Mouse (Mus musculus): ENCODE measurements around the gene Nsg1.

Gene Nsg1

DNA sequence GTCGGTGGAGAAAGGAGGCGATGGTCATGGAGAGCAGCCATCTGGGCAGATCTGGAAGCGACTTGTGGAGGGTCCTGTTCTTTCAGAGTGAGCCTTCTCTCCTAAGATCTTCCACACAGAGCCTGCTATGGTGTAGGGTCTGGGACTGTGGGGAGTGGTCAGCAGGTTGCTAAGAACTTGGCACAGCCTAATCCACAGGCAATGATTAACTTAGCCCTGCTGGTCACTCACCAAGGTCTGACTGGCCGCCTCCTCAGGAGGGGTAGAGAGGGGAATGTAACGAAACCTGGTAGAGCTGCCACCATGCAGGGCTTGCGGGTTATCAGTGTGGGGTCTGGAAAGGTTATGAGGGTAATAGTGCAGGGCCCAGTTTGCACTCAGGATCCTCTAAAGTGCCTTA, 18.8 kb downstream of the Nsg1 start:
- no peak for DNase-seq (ENCODE audit: low read depth)

DNA sequence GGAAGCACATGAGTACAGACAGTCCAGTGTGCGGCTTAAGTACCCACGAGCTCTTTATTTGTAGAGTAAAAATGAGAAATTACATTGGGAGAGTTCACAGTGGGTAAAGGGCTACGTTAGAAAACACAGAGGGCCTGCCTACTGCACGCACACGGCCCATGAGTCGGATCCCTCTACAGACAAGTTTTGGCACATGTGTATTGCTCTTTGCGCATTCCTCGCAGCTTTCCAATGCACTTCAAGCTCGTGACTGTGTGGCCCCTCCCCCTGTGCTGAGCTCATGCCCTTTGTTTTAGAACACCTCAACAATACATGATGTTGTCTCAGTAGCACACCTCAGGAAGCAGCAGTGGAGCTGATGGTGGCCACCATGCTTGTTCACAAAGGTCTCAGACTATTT, 22.5 kb downstream of the Nsg1 start:
- no peak for DNase-seq (ENCODE audit: low read depth)

DNA sequence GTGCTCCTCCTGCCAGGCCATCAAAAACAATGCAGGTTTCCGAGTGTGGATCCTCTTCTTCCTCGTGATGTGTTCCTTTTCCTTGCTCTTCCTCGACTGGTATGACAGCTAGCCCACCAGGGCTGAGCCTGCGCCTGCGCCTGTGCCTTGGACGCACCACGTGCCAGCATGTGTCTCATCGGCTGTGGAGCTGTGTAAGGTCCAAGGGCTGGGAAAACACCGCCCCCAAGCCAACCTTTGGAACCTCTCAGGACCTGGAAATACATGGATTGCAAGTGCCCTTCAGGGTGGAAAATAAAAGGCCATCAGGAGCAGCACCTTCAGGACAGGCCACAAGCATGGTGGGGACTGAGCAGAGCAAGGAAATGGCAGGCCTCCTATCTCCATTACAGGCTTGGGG, 23.5 kb downstream of the Nsg1 start:
- no peak for DNase-seq (ENCODE audit: low read depth)

DNA sequence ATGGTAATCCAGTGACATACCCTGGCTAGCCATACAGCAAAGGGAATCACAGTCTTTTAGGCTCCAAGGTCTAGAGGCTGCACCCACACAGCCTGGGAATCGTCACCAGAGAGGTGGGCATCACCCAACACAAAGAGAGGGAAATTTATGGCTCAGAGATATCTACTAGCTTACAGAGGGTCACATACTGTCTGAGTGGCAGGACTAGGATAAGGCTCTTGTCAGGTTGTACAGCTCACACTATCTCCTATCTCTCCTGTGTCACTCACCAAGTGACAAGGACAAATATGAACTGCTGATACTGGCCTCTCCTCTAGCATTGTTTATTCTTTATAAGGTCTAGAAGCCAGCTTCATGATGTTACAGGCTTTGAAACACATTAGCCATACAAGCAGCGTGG, 30.4 kb downstream of the Nsg1 start:
- DNase-seq (ENCODE audit: low read depth) = no peak

DNA sequence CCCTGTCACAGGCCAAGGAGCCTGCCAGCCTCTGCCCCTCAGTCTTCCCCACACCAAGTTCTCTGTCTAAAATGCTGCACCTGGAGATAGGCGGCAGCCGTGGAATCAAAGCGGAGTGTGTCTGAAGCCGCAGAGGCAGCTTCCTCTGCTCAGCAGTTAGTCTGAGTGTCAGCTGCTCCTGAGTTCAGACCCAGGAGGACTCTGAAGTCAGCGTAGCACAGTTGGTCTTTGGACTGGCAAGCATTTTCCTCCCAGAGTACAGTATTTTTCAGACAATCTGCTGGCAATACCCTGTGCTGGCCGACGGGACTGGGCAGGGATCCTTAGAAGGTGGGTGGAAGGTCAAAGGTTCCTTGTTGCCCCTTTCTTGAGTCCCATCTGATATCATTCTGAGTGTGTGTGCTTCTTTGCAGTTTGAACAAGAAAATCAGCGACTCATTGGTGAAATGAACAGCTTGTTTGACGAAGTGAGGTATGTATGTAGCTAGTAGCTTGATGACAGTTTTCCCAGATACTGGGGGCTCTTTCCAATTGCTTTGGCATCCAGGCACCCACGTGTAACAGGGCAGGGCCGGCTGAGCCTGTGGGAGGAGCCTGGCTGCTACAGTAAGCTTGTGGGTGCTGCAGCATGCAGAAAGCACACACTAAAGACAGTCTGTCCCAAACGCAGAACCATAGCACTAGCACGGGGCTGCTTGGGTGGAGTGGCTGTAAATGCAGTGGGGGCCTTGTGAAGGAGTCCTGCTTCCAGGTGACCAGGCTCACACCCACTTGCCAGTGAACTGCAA, 33.0 kb downstream of the Nsg1 start:
- DNase-seq (ENCODE audit: low read depth) = no peak

DNA sequence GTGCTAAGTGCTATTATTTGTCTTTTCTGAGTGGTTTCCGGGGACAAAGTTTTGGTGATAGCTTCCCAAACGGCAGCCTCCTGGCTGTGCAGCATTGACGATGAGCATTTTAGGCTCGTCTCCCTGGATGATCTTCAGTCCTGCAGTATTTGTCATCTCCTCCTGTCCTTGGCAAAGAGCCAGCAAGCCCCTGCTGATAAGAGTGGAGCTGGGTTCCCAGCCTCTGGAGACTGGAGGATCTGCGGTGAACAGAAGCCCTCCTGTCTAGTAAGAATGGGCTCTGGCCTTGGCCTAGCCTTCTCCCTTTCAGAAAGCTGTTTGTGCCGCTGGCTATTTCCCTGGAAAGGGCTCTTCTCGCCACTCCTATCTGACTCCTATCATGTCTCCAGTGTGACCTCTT, 38.0 kb downstream of the Nsg1 start:
- DNase-seq (ENCODE audit: low read depth) = no peak

DNA sequence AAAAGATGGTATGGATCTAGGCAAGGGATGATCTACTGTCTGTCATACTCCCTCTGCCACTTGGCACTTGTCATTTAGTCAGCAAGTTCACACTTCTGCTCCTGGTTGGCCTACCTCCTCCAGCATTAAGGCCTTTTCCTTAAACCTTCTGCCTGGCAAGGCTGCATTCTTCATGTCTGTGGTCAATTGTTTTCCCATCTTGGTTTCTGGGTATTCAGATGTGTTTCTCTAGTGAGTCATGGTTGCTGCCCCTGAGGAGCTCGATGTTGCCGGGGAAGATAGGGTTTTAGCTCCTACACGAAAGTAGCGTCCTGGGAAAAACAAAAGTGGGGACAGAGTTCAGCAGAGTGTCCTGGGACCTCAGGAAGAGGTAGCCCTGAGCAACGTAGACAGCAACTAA, 40.4 kb downstream of the Nsg1 start:
- no peak for DNase-seq (ENCODE audit: low read depth)

DNA sequence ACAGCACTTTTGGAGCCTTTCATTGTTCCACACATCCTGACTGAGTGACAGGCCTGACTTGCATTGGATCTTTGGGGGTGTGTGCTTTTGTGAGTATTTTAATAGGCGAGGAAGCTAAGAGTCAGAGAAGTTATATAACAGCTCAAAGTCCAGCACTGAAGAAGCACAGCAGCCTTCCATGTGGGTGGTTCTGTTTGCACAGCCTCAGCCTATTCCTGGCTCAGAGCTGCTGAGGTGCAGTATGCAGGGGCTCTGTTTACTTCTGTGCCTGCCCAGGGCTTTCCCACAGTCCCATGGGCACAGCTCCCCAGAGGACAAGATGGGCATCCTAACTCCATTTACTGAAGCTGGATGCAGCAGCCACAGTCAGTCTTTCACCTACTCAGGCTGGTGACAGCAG, 42.7 kb downstream of the Nsg1 start:
- DNase-seq (ENCODE audit: low read depth) = no peak

DNA sequence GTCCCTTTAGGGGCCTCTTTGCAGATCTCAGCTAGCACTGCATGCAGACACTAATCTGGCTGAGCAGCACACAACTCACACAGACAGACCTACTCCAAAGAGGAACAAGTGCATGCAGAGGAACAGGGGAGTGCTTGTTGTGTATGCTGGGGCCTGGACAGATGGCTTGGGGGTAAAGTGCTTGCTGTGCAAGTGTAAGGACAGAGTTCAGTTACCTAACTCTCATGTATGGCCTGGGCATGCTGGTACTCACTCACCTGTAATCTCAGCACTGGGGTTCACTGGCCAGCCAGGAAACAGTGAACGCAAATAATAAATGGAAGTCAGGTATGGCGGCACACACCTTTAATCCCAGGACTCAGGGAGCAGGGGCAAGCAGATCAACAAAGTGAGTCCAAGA, 45.2 kb downstream of the Nsg1 start:
- DNase-seq (ENCODE audit: low read depth) = no peak

DNA sequence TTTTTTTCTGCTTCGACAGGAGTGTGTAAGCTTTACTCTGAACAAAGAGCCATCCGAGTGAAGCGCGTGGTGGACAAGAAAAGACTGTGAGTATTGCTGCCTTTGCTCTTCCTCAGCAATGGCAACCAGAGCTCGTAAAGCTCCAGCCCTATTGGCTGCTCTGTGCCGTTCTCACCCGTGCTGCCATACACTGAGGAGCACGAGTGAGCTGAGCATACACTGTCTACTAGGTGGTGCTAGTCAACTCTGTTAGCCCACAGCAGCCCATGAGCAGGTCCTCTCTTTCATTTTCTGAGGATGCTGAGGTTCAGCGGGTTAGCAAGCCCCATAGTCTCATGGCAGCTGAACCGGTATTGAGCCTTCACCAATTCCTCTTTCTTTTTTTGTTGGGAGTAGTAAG, 52.9 kb downstream of the Nsg1 start:
- DNase-seq (ENCODE audit: low read depth) = no peak

DNA sequence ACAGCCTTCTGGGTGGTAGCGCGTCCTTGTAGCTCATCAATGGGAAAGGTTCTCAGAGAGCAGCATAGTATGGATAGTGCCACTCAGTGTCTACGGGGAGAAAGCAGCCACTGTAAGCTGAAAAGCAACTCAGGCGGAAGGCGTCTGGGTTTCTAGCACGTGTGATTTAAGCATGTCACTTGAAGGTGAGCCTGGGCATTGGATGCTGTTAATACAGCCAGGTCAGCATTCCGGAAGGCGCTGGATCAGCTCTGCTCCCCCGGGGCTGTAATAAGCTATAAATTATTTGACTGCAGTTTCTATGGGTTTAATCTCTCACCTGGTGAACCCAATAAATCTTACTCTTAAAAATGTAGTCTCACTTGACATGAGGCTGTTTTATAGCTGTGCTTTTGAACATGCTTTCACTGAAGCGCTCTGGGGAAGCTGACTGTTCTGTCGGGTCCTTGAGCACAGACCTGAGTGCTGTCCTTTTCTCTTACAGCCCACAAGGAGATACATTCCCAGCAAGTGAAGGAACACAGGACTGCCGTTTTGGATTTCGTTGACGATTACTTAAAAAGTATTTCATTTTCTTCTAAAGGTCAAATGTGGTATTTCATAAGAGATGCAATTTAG, 53.5 kb downstream of the Nsg1 start:
- DNase-seq (ENCODE audit: low read depth) = no peak

DNA sequence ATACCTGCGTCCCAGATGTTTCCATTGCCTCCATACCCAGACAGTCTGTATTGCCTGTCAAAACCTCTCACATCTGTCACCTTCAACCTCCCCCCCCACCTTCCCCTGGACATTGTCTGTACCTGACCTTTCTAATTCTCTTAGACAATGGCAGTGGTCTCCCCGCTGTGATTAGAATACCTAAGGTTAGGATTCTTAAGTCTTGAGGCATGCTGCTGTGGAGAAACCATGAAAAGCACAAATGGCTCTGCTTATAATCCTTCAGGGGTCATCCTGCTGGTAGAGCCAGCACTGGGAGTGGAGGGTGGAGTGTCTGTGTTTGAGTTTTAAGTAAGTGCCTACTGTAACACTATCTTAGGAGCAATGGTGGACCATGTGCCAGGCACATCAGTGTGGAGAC, 56.8 kb downstream of the Nsg1 start:
- no peak for DNase-seq (ENCODE audit: low read depth)

DNA sequence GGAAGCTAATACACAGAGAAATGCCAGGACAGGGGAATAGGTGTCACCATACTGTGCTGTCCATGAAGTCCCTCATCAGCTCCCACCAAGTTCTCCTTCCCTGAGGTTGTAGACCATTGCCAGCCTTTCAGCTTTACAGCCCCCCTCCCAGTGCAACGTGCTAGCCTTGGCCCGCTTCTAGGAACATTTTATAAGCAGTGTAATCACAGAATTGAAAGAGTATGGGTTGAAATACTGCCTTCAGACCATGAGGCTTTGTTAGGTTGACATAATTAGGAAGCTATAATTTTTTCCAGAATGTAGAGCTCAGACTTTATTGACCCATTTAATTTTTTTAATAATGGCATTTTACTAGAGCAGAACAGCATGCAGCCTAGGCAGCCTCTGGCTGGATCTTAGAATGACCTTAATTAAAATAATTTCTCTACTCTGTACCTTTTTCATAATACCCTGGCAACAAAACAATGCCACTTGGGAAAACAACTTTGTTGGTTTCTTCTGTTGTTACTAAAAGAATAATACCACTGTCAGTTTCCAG, 60.5 kb downstream of the Nsg1 start:
- no peak for DNase-seq (ENCODE audit: low read depth)

DNA sequence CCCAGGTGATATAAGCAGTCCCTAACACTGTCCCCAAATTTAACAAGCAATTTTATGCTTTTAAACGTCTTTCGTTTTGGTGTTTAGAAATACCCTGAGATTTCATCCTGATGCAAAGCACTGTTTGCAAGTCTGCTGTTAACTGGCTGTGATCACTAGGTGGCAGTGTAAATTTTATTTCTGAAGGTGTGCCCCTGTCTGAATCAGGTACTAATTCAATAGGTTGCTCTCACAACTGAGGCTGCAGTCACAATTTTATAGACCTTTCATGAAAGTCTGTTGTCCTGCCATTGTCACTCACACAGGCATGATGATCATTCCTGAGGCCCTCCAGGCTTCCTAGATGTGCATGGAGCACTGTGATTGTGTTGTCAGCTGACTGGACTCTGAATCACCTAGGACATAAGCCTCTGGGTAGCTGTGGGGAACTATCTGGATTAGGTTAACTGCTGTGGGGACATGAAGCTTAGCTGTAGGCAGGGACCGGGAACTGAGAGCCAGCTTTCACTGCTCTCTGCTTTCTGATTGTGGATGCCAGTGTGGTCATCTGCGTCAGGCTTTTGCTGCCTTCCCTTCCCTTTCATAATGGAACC, 62.1 kb downstream of the Nsg1 start:
- DNase-seq (ENCODE audit: low read depth) = peak; percentile 7

DNA sequence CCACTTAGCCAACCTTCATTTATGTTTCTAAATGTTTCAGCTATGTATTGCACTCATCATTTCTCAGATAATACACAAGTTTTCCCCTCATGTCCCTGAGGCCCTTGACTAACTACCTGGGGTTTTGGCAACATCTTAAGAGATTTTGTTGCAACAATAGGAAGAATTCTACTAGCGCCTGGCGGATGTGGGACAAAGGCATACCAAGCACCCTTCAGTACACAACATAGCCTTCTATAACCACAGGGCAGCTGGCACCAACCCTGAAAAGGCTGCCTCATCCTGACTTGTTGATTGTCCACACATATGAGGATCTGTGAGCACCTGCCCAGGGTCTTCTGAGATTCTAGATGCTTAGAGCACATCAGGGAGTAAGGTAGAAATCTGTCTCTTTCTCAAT, 65.4 kb downstream of the Nsg1 start:
- no peak for DNase-seq (ENCODE audit: low read depth)

DNA sequence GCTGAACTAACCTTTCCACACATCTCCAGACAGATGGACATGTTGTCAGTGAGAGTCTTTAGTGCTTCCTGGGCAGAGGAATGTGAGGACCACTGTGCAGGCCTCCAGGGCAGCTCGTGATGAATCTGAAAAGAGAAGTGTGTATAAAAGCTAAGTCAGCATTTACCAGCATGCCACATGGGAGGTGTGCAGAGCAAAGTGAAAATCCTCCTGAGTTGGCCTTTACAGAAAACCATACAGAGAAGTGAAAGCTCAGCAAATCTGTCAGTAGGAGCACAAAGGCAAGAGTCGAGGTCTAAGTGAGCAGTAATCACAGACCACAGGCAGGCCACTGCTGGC, 67.8 kb downstream of the Nsg1 start:
- no peak for DNase-seq (ENCODE audit: low read depth)

DNA sequence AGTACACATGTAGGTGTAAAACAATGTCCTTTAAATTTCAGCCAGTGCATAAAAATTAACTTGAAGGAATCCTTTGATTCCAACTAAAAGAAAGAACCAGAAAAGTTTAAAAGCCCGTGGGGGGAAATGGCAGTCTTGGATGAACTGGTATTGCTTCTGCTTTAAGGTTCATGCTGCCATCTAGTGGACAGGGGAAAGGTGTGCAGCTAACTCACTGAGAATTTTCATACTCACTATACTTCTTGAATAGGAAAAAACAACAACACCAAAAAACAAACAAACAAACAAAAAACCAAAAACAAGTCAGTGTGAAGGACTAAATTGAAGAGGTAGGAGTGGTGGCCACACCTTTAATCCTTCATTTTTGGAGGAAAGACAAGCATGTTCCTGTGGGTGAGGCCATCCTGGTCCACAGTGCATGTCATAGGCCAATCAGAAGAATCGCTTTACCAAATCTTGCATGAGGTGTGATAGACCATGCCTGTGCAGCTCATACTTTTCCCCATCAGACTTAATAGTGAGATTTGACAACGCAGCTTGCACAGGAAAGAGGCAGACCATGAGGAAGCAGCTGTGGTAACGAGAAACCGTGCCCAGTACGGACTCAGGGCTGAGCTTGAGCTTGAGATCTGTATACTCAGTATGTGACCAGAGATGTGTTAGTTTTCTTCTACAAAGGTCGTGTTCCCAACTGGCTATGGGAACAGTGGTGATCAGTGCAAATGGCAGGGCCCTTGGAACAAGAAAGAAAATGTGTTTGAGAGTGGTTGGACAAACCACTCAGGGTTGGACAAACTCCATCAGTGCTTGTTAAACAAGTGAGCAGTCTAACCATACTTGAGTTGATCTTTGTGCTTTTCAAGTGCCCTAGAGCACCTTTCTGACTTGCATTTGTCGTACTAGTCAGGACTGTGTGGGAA, 68.4 kb downstream of the Nsg1 start:
- peak; percentile 72 for DNase-seq (ENCODE audit: low read depth)

DNA sequence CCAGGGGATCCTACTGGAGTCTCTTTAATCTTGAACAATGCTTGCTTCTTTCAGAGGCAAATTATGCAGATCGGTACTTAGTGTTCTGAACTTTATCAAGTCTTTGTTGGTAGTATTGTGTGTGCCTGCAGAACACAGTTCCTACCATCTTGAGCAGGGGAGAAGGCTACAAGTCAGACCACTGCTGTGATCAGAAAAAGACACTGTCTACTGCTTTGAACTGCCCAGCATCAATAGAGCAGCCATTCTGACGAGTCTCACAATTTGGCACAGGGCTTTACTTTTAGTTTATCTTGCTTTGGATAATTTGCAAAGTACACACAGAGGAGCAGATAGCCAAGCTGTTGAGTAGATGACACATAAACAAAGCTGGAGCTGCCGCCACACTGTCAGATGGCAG, 69.1 kb downstream of the Nsg1 start:
- DNase-seq (ENCODE audit: low read depth) = no peak

DNA sequence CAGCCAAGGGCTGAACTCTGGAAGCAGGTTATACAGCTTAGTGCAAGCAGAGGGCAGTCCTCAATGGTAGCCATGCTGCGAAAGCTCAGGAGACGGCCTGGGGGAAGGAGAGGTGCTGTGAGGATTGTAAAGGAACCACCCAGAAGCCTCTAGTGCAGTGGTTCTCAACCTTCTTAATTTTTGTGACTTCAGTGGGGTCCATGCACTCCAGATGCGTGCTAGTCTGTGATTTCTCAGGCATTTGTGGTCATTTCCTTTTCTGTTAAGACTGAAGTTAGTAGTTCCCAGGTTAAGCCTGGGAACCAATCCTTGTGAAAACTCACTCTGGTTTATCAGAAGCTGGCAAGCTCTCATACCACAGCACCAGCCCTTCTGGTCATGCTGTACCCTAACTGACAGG, 69.6 kb downstream of the Nsg1 start:
- DNase-seq (ENCODE audit: low read depth) = no peak
